Mouse (Mus musculus) left cerebral cortex, postnatal 25 days (tissue): ENCODE results near the gene Smoc1. TPM values are rescaled to one million over a fixed set of nuclear protein-coding genes. Genes with fewer than 3 reads are reported as not detected.

Experiments used
- DNase-seq, 2 experiments: peaks; one replicate each; pipeline ENCODE4 v3.0.0; 2022; ENCODE audit warnings: low spot score in 2 of 2, mixed read lengths in 1 of 2
- intact Hi-C: fragments of 180-260 bp; cut with DNase I; formaldehyde crosslinking; loops from one replicate; pipeline ENCODE4 v1.15.1; 2025
- total RNA-seq, 2 experiments: library from RNA; stranded (reverse); gene quantifications; 2 replicates each; pipeline ENCODE4 v1.2.3; 2021

Smoc1 gene
- total RNA-seq, 2 experiments from 2014 or later = 7.3 to 9.3 TPM

- DNase-seq = no peak
- intact Hi-C loops = no loop called here
These were observed 133.3 kb downstream of the Smoc1 start for GRCm38 (mm10) chr12:81159947-81160346.

GRCm38 (mm10) chr12:81160425-81160824 lies 133.8 kb downstream of the Smoc1 start:
- intact Hi-C loops = no loop called here
- no peak for DNase-seq

GRCm38 (mm10) chr12:81160831-81161230 lies 134.2 kb downstream of the Smoc1 start:
- no peak for DNase-seq
- intact Hi-C loops = no loop called here

GRCm38 (mm10) chr12:81161282-81161681 lies 134.7 kb downstream of the Smoc1 start:
- intact Hi-C loops = no loop called here
- DNase-seq = no peak

- no peak for DNase-seq
- intact Hi-C loops = no loop called here
These were observed 136.5 kb downstream of the Smoc1 start for GRCm38 (mm10) chr12:81163131-81163530.

GRCm38 (mm10) chr12:81163566-81163965 lies 137.0 kb downstream of the Smoc1 start:
- intact Hi-C loops = no loop called here
- no peak for DNase-seq

- no peak for DNase-seq
- intact Hi-C loops = no loop called here
These were observed 139.5 kb downstream of the Smoc1 start for GRCm38 (mm10) chr12:81166092-81166491.

- DNase-seq = no peak
- intact Hi-C loops = no loop called here
These were observed 140.0 kb downstream of the Smoc1 start for GRCm38 (mm10) chr12:81166615-81167014.

- intact Hi-C loops = no loop called here
- DNase-seq = no peak
These were observed 140.5 kb downstream of the Smoc1 start for GRCm38 (mm10) chr12:81167142-81167541.

- intact Hi-C loops = no loop called here
- no peak for DNase-seq
These were observed 141.4 kb downstream of the Smoc1 start for GRCm38 (mm10) chr12:81168031-81168430.

GRCm38 (mm10) chr12:81168494-81168893 lies 141.9 kb downstream of the Smoc1 start:
- intact Hi-C loops = no loop called here
- no peak for DNase-seq

GRCm38 (mm10) chr12:81170076-81170475 lies 143.5 kb downstream of the Smoc1 start:
- DNase-seq = no peak
- intact Hi-C loops = no loop called here

GRCm38 (mm10) chr12:81173011-81173410 lies 146.4 kb downstream of the Smoc1 start:
- intact Hi-C loops = no loop called here
- no peak for DNase-seq

GRCm38 (mm10) chr12:81173893-81174292 lies 147.3 kb downstream of the Smoc1 start:
- DNase-seq = no peak
- intact Hi-C loops = no loop called here

GRCm38 (mm10) chr12:81175252-81175651 lies 148.6 kb downstream of the Smoc1 start:
- intact Hi-C loops = no loop called here
- no peak for DNase-seq

- DNase-seq = peak; percentile 37 to 54
- intact Hi-C loops = loop anchor here (1.0 kb wide), 1 partner anchor 200 kb away; no protein-coding TSS in a partner anchor
These were observed 155.5 kb downstream of the Smoc1 start for GRCm38 (mm10) chr12:81182073-81182472.

- intact Hi-C loops = no loop called here
- no peak for DNase-seq
These were observed 158.4 kb downstream of the Smoc1 start for GRCm38 (mm10) chr12:81184967-81185366.

- intact Hi-C loops = loop anchor here (1.0 to 2.0 kb wide), 2 partner anchors 130 to 139 kb away; no protein-coding TSS in a partner anchor
- peak; percentile 59 to 92 for DNase-seq
These were observed 159.5 kb downstream of the Smoc1 start for GRCm38 (mm10) chr12:81186081-81186480.

GRCm38 (mm10) chr12:81186668-81187067 lies 160.1 kb downstream of the Smoc1 start:
- intact Hi-C loops = loop anchor here (1.0 to 2.0 kb wide), 2 partner anchors 130 to 138 kb away; no protein-coding TSS in a partner anchor
- no peak for DNase-seq

GRCm38 (mm10) chr12:81188423-81188822 lies 161.8 kb downstream of the Smoc1 start:
- no peak for DNase-seq
- intact Hi-C loops = no loop called here

GRCm38 (mm10) chr12:81188996-81189395 lies 162.4 kb downstream of the Smoc1 start:
- DNase-seq = no peak
- intact Hi-C loops = no loop called here

- DNase-seq = no peak
- intact Hi-C loops = loop anchor here (10.0 kb wide), 1 partner anchor 345 kb away; the partner anchor contains the start of genes Gm20498 and Synj2bp
These were observed 163.0 kb downstream of the Smoc1 start for GRCm38 (mm10) chr12:81189636-81190035.
